Mouse (Mus musculus): ENCODE measurements at regions not wholly inside any gene's neighbourhood (a gene's known extent, or its start where the extent isn't known, plus 50 kb on each side); places are given as distances from the start of the nearest gene placed in this dataset.

GRCm38 (mm10) chr13:59235836-59236235 lies 349.2 kb downstream of the Agtpbp1 start:
- Histone ChIP-seq H3K4me1 (ENCODE audit: control insufficient read depth, insufficient read depth, low read length) (no peaks in the 10 kb centered on the region), H3K27me3 (ENCODE audit: control insufficient read depth, insufficient read depth, low read length) (no peaks in the 10 kb centered on the region), H3K4me2 (ENCODE audit: low read depth, severe bottlenecking) (no peak overlapping the region), H3K9ac (ENCODE audit: low read length) (no peak overlapping the region), H3K9me3 (ENCODE audit: control insufficient read depth, low read length) (no peaks in the 10 kb centered on the region), H3K4me3 (ENCODE audit: low read depth, low read length) (no peak overlapping the region), H3K27ac (replicated peaks; ENCODE audit: low read depth, low read length) (no peak overlapping the region), H3K36me3 (ENCODE audit: control insufficient read depth, insufficient read depth, low read length) (no peaks in the 10 kb centered on the region)
- DNase-seq (ENCODE audit: low spot score), result no peak
- 90% methylated on average over 9 of the region's 9 CpGs for WGBS
- ATAC-seq (ENCODE audit: insufficient number of reproducible peaks, low FRiP score, low TSS enrichment, low read depth), result no peak

- H3K36me3 ChIP-seq (ENCODE audit: control insufficient read depth, insufficient read depth, low read length), result no peaks in the 10 kb centered on the region
- no peak overlapping the region for H3K27ac ChIP-seq (replicated peaks; ENCODE audit: low read depth, low read length)
- DNase-seq (ENCODE audit: low spot score) (no peak), ATAC-seq (ENCODE audit: insufficient number of reproducible peaks, low FRiP score, low TSS enrichment, low read depth) (no peak)
- no peaks in the 10 kb centered on the region for H3K4me1 ChIP-seq (ENCODE audit: control insufficient read depth, insufficient read depth, low read length)
- no peaks in the 10 kb centered on the region for H3K9me3 ChIP-seq (ENCODE audit: control insufficient read depth, low read length)
- no peak overlapping the region for H3K4me3 ChIP-seq (ENCODE audit: low read depth, low read length)
- WGBS, result 81% methylated on average over 6 of the region's 6 CpGs
- H3K27me3 ChIP-seq (ENCODE audit: control insufficient read depth, insufficient read depth, low read length), result no peaks in the 10 kb centered on the region
- no peak overlapping the region for H3K4me2 ChIP-seq (ENCODE audit: low read depth, severe bottlenecking)
- H3K9ac ChIP-seq (ENCODE audit: low read length), result no peak overlapping the region
These were observed 355.9 kb downstream of the Agtpbp1 start for GRCm38 (mm10) chr13:59229111-59229541.

DNA sequence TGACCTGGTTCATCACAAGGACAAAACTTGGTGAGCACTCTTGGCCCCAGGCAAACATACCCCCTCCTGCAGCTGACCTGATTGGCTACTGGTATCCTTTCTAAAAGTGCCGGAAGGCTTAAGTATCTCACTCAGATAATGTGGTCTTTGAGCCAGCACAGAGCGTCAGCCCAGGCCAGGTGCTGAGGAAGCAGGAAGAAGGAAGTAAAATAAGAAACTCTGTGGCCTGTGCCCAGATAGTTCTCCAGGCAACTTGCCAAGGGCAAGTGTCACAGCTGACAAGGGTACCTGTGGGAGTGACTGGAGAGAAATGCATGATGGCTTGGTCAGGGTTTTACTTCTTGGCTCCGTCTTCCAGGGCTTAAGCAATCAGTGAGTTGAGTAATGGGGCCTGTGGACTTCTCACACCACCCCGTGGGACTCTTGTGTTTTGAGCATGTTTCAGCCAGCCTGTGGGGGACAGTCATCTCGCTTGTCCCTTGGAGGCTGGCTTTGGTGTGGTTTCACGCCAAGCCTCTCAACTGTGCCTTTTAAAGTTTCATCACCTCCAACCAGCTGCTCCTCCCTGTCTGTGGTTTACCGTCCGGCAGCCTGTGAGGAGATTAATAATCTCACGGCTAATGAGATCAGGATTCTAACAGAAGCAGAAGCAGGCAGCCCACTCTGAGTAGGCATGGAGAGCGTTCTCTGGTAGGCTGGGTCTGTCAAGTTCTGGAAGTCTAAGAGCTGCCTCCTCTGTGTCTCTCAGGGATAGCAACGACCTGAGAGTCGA lies 356.8 kb downstream of the Agtpbp1 start:
- H3K4me2 ChIP-seq (ENCODE audit: low read depth, severe bottlenecking), result no peak overlapping the region
- no peaks in the 10 kb centered on the region for H3K36me3 ChIP-seq (ENCODE audit: control insufficient read depth, insufficient read depth, low read length)
- 47% methylated on average over 12 of the region's 12 CpGs for WGBS
- no peak overlapping the region for H3K9ac ChIP-seq (ENCODE audit: low read length)
- DNase-seq (ENCODE audit: low spot score), result no peak
- no peak for ATAC-seq (ENCODE audit: insufficient number of reproducible peaks, low FRiP score, low TSS enrichment, low read depth)
- no peak overlapping the region for H3K4me3 ChIP-seq (ENCODE audit: low read depth, low read length)
- H3K9me3 ChIP-seq (ENCODE audit: control insufficient read depth, low read length), result no peaks in the 10 kb centered on the region
- H3K4me1 ChIP-seq (ENCODE audit: control insufficient read depth, insufficient read depth, low read length), result no peaks in the 10 kb centered on the region
- no peaks in the 10 kb centered on the region for H3K27me3 ChIP-seq (ENCODE audit: control insufficient read depth, insufficient read depth, low read length)
- H3K27ac ChIP-seq (replicated peaks; ENCODE audit: low read depth, low read length), result no peak overlapping the region

DNA sequence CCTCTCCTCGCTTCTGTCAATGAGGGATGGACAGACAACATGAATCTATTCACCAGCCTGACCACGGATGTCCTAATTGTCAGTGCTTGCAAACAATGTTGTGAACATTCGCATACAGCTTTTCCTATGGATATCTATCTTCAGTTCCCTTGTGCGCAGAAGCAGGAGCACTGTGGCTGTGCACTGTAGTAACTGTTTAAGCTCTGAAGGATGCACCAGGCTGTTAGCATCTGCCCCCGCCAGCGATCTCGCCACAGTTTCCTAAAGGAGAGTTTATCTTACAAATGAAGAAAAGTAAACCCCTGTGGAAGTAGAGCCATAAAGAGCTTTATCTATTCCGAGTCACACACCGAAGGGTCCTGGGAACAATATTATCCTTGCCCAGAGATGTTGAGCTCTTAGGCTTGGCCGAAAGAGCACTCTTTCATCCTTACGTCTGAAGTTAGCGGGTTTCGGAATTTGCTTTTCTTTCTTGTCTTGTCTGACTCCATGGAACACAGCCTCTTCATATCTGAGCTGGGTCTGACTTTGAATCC lies 357.4 kb downstream of the Agtpbp1 start:
- no peaks in the 10 kb centered on the region for H3K4me1 ChIP-seq (ENCODE audit: control insufficient read depth, insufficient read depth, low read length)
- no peak overlapping the region for H3K9ac ChIP-seq (ENCODE audit: low read length)
- no peaks in the 10 kb centered on the region for H3K27me3 ChIP-seq (ENCODE audit: control insufficient read depth, insufficient read depth, low read length)
- H3K4me3 ChIP-seq (ENCODE audit: low read depth, low read length), result no peak overlapping the region
- no peaks in the 10 kb centered on the region for H3K9me3 ChIP-seq (ENCODE audit: control insufficient read depth, low read length)
- no peaks in the 10 kb centered on the region for H3K36me3 ChIP-seq (ENCODE audit: control insufficient read depth, insufficient read depth, low read length)
- H3K4me2 ChIP-seq (ENCODE audit: low read depth, severe bottlenecking), result no peak overlapping the region
- DNase-seq (ENCODE audit: low spot score) (no peak), ATAC-seq (ENCODE audit: insufficient number of reproducible peaks, low FRiP score, low TSS enrichment, low read depth) (no peak)
- no peak overlapping the region for H3K27ac ChIP-seq (replicated peaks; ENCODE audit: low read depth, low read length)
- WGBS, result 86% methylated on average over 13 of the region's 13 CpGs

DNA sequence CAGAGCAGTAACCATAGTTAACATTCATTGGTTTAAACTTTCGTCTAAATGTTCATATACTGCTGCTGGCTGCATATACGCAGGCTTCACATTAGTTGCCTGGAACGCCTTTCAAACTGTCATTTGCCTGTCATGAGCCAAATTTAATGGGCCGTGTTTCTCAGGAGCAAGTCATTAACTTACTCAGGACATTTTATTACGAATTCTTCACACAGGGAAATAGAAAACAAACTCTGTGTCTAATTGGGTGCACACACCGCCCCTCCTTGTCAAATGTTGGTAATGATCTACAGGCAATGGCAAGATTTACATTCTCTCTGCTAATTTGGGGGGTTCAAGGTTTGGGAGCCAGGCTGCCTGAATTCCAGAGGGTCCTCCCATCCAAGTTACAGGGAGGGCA lies 364.4 kb downstream of the Agtpbp1 start:
- no peak overlapping the region for H3K4me3 ChIP-seq (ENCODE audit: low read depth, low read length)
- ATAC-seq (ENCODE audit: insufficient number of reproducible peaks, low FRiP score, low TSS enrichment, low read depth) (no peak), DNase-seq (ENCODE audit: low spot score) (no peak)
- 25% methylated on average over 6 of the region's 6 CpGs for WGBS
- H3K27me3 ChIP-seq (ENCODE audit: control insufficient read depth, insufficient read depth, low read length), result no peaks in the 10 kb centered on the region
- H3K36me3 ChIP-seq (ENCODE audit: control insufficient read depth, insufficient read depth, low read length), result no peaks in the 10 kb centered on the region
- H3K9ac ChIP-seq (ENCODE audit: low read length), result no peak overlapping the region
- H3K4me2 ChIP-seq (ENCODE audit: low read depth, severe bottlenecking), result peak overlapping the region; percentile 20; the same call in 1 of the 2 replicates
- H3K9me3 ChIP-seq (ENCODE audit: control insufficient read depth, low read length), result no peaks in the 10 kb centered on the region
- H3K27ac ChIP-seq (replicated peaks; ENCODE audit: low read depth, low read length), result no peak overlapping the region
- H3K4me1 ChIP-seq (ENCODE audit: control insufficient read depth, insufficient read depth, low read length), result peaks cover 9% of the 10 kb centered on the region; the same call in 1 of the 2 replicates

DNA sequence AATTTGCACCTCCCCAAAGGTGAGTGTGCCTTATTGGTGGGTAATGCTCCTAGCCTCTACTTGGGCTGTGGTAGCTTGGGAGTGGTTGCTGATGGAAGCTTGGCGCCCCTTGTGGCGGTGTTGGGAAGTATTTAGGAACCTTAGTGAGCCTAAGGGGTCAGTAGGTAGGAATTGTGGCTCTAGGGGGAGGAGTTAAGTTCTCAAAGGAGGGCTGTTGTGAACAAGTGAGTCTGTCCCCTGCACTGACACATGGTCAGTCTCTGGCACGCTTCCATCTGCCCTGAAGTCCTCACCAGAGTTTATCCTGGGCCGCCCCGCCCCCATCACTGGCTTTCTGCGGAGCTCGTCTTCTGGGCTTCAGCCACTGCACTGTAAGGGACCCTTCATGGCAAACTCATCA lies 364.9 kb downstream of the Agtpbp1 start:
- Histone ChIP-seq H3K27ac (replicated peaks; ENCODE audit: low read depth, low read length) (no peak overlapping the region), H3K4me3 (ENCODE audit: low read depth, low read length) (no peak overlapping the region), H3K9ac (ENCODE audit: low read length) (no peak overlapping the region), H3K36me3 (ENCODE audit: control insufficient read depth, insufficient read depth, low read length) (no peaks in the 10 kb centered on the region), H3K9me3 (ENCODE audit: control insufficient read depth, low read length) (no peaks in the 10 kb centered on the region), H3K4me1 (ENCODE audit: control insufficient read depth, insufficient read depth, low read length) (peaks cover 9% of the 10 kb centered on the region; the same call in 1 of the 2 replicates), H3K27me3 (ENCODE audit: control insufficient read depth, insufficient read depth, low read length) (no peaks in the 10 kb centered on the region), H3K4me2 (ENCODE audit: low read depth, severe bottlenecking) (peak overlapping the region; percentile 20; the same call in 1 of the 2 replicates)
- peak; percentile 74 for DNase-seq (ENCODE audit: low spot score)
- 22% methylated on average over 7 of the region's 7 CpGs for WGBS
- 0 out of 2 replicates have a peak, but pooled peaks have one; percentile 21 for ATAC-seq (ENCODE audit: insufficient number of reproducible peaks, low FRiP score, low TSS enrichment, low read depth)

DNA sequence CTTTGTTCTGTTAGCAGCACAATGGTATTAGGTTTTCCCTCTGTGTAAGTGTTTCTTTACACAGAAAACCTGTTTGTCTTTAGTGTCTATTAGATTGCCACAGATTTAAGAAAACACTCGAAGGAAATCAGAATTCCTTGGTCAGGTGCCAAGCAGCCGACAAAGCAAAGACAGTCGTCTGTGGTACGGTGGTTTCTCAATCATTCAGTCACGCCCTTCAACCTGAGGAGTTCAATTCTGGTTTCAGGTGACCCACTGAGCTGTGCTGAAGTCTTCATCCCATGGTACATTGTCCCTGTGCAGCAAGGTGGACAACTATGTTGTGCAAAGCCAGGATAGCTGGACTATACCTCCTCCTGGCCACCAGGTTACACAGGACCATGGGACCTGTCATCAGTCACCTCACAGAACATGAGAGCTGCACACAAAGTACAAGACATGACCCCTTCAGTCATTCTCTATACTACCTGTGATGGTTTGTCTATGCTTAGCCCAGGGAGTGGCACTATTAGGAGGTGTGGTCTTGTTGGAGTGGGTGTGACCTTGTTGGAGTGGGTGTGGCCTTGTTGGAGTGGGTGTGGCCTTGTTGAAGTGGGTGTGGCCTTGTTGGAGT lies 368.2 kb downstream of the Agtpbp1 start:
- 77% methylated on average over 5 of the region's 5 CpGs for WGBS
- ATAC-seq (ENCODE audit: insufficient number of reproducible peaks, low FRiP score, low TSS enrichment, low read depth) (no peak), DNase-seq (ENCODE audit: low spot score) (no peak)
- H3K9ac ChIP-seq (ENCODE audit: low read length), result no peak overlapping the region
- H3K4me2 ChIP-seq (ENCODE audit: low read depth, severe bottlenecking), result no peak overlapping the region; the same call in 1 of the 2 replicates
- peaks cover 9% of the 10 kb centered on the region; the same call in 1 of the 2 replicates for H3K4me1 ChIP-seq (ENCODE audit: control insufficient read depth, insufficient read depth, low read length)
- no peaks in the 10 kb centered on the region for H3K36me3 ChIP-seq (ENCODE audit: control insufficient read depth, insufficient read depth, low read length)
- no peaks in the 10 kb centered on the region for H3K9me3 ChIP-seq (ENCODE audit: control insufficient read depth, low read length)
- H3K27ac ChIP-seq (replicated peaks; ENCODE audit: low read depth, low read length), result no peak overlapping the region
- no peak overlapping the region for H3K4me3 ChIP-seq (ENCODE audit: low read depth, low read length)
- no peaks in the 10 kb centered on the region for H3K27me3 ChIP-seq (ENCODE audit: control insufficient read depth, insufficient read depth, low read length)

- Histone ChIP-seq H3K4me1 (ENCODE audit: control insufficient read depth, insufficient read depth, low read length) (no peaks in the 10 kb centered on the region), H3K36me3 (ENCODE audit: control insufficient read depth, insufficient read depth, low read length) (no peaks in the 10 kb centered on the region), H3K4me2 (ENCODE audit: low read depth, severe bottlenecking) (no peak overlapping the region), H3K27ac (replicated peaks; ENCODE audit: low read depth, low read length) (no peak overlapping the region), H3K9ac (ENCODE audit: low read length) (0 out of 2 replicates have a peak overlapping the region, but pooled peaks have one; percentile 30), H3K27me3 (ENCODE audit: control insufficient read depth, insufficient read depth, low read length) (no peaks in the 10 kb centered on the region), H3K4me3 (ENCODE audit: low read depth, low read length) (no peak overlapping the region), H3K9me3 (ENCODE audit: control insufficient read depth, low read length) (no peaks in the 10 kb centered on the region)
- DNase-seq (ENCODE audit: low spot score), result no peak
- ATAC-seq (ENCODE audit: insufficient number of reproducible peaks, low FRiP score, low TSS enrichment, low read depth), result no peak
- WGBS, result 80% methylated on average over 15 of the region's 15 CpGs
These were observed 372.7 kb downstream of the Agtpbp1 start for GRCm38 (mm10) chr13:59212296-59212701.
